Mouse (Mus musculus) adrenal gland, adult 18-20 months (tissue): ENCODE measurements around the gene Usf1. TPM values are rescaled to one million over a fixed set of nuclear protein-coding genes. Genes with fewer than 3 reads are reported as not detected.

ENCODE experiments used
- DNase-seq, 2 experiments: peaks; one replicate each; pipeline ENCODE4 v3.0.0; 2021 to 2022; ENCODE audit warnings: low spot score in 2 of 2
- total RNA-seq, 2 experiments: library from RNA; stranded (reverse); gene quantifications; 1 replicate in 1 of 2; 2 replicates in 1 of 2; pipeline ENCODE4 v1.2.3; 2021

Usf1 gene
- total RNA-seq, 2 experiments from 2014 or later: 51.7 to 53.5 TPM

GRCm38 (mm10) chr1:171450062-171450461 lies 38.9 kb downstream of the Usf1 start:
- no peak for DNase-seq

DNA sequence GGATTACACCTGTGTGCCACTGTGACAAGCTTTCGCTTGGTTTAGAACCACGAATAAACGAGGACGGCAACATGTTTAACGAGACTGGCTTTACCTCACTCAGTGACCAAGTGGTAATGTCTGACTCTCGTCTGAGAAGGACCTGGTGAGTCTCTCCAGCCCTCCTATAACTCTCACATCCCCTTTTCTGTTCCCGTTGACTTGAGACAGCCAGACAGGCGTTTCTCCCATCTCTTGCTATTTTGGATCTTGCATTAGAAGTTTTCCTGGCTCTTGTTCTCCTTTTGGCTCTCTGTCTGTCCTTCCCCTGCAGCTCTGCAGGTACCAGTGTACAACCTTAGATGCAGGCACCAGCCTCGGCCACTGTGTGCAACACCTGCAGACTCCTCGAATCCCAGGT lies 39.9 kb downstream of the Usf1 start:
- DNase-seq: no peak

- no peak for DNase-seq
Observed at GRCm38 (mm10) chr1:171452522-171452921, 41.4 kb downstream of the Usf1 start.

- DNase-seq: no peak
Observed at GRCm38 (mm10) chr1:171452923-171453322, 41.8 kb downstream of the Usf1 start.

GRCm38 (mm10) chr1:171454926-171455325 lies 43.8 kb downstream of the Usf1 start:
- DNase-seq: no peak

DNA sequence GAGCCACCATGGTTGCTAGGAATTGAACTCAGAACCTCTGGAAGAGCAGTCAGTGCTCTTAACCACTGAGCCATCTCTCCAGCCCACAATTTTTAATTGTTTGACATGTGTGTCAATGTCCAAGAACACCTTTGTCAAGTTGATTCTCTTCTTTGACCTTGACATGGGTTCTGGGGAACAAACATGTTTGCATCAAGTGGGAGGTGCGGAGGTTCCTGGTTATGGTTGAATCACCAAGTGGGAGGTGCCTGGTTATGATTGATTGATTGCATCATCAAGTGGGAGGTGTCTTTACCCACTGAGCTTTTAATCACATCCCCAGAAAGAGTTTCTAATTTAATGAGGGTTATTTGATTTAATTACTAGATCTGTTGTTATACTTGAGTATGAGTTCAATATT lies 46.5 kb downstream of the Usf1 start:
- DNase-seq: no peak

GRCm38 (mm10) chr1:171459791-171460190 lies 48.7 kb downstream of the Usf1 start:
- no peak for DNase-seq

GRCm38 (mm10) chr1:171460551-171461503 lies 49.7 kb downstream of the Usf1 start:
- no peak for DNase-seq

GRCm38 (mm10) chr1:171463133-171463532 lies 52.0 kb downstream of the Usf1 start:
- DNase-seq: no peak

- no peak for DNase-seq
Observed at GRCm38 (mm10) chr1:171465749-171466412, 54.8 kb downstream of the Usf1 start.

GRCm38 (mm10) chr1:171466565-171466964 lies 55.5 kb downstream of the Usf1 start:
- DNase-seq: no peak

Other genes with a start within 250 kb of the Usf1 start
- 10 to 100 TPM; 51.7 to 52.5 TPM for gene Pcp4l1, start 215.0 kb upstream of the Usf1 start, total RNA-seq
- not detected for gene Nr1i3, start 197.3 kb upstream of the Usf1 start, total RNA-seq
- 10 to 100 TPM; 47.7 to 67.0 TPM for gene Tomm40l, start 188.8 kb upstream of the Usf1 start, total RNA-seq
- 1 to 10 TPM; 4.2 to 4.6 TPM for gene Apoa2, start 186.3 kb upstream of the Usf1 start, total RNA-seq
- 10 to 100 TPM; 23.2 to 46.7 TPM for gene Fcer1g, start 176.9 kb upstream of the Usf1 start, total RNA-seq
- gene Adamts4, start 160.9 kb upstream of the Usf1 start, total RNA-seq: 1 to 10 TPM; 1.5 to 3.8 TPM
- gene Ndufs2, start 159.9 kb upstream of the Usf1 start, total RNA-seq: 1,000 to 10,000 TPM in 1 of 2 experiments, 100 to 1,000 TPM in 1; 683 to 1,034 TPM
- gene B4galt3, start 141.0 kb upstream of the Usf1 start, total RNA-seq: 10 to 100 TPM; 30.5 to 37.8 TPM
- 10 to 100 TPM; 39.4 to 43.1 TPM for gene Ppox, start 130.1 kb upstream of the Usf1 start, total RNA-seq
- gene Usp21, start 123.3 kb upstream of the Usf1 start, total RNA-seq: 10 to 100 TPM; 38.5 to 41.8 TPM
- 100 to 1,000 TPM; 147 to 168 TPM for gene Ufc1, start 116.3 kb upstream of the Usf1 start, total RNA-seq
- 10 to 100 TPM; 38.1 to 38.3 TPM for gene Dedd, start 82.2 kb upstream of the Usf1 start, total RNA-seq
- 10 to 100 TPM; 68.9 to 71.0 TPM for gene Nit1, start 65.7 kb upstream of the Usf1 start, total RNA-seq
- gene Pfdn2, start 65.6 kb upstream of the Usf1 start, total RNA-seq: 100 to 1,000 TPM; 137 to 168 TPM
- 1 to 10 TPM; 1.3 to 2.4 TPM for gene Klhdc9, start 50.5 kb upstream of the Usf1 start, total RNA-seq
- under 1 TPM; 0.20 to 0.45 TPM for gene Nectin4, start 41.2 kb upstream of the Usf1 start, total RNA-seq
- gene Arhgap30, start 22.4 kb upstream of the Usf1 start, total RNA-seq: 1 to 10 TPM; 3.6 to 6.8 TPM
- gene Tstd1, start 7.6 kb downstream of the Usf1 start, total RNA-seq: 1 to 10 TPM; 3.1 to 4.0 TPM
- 10 to 100 TPM; 29.3 to 36.4 TPM for gene F11r, start 26.2 kb downstream of the Usf1 start, total RNA-seq
- 1 to 10 TPM; 5.7 to 6.5 TPM for gene Alyref2, start 92.2 kb downstream of the Usf1 start, total RNA-seq
- gene Itln1, start 124.0 kb downstream of the Usf1 start, total RNA-seq: not detected
- gene Cd244a, start 147.9 kb downstream of the Usf1 start, total RNA-seq: under 1 TPM; 0.50 to 0.80 TPM
- gene Ly9, start 196.1 kb downstream of the Usf1 start, total RNA-seq: 1 to 10 TPM in 1 of 2 experiments, under 1 TPM in 1; 0.89 to 3.0 TPM
- gene Slamf7, start 241.7 kb downstream of the Usf1 start, total RNA-seq: 1 to 10 TPM in 1 of 2 experiments, under 1 TPM in 1; 0.66 to 3.0 TPM